Mouse (Mus musculus) thymus, adult 2 months (tissue): ENCODE data around the gene Gtf2ird1.

Source experiments
- CTCF ChIP-seq: fragments of 200-500 bp; IDR thresholded peaks from 2 replicates; pipeline ENCODE4 v1.5.1; 2012; ENCODE audit warnings: mild to moderate bottlenecking, control low read depth, low read length, moderate library complexity, borderline replicate concordance; ENCODE audit not compliant: control insufficient read depth, poor library complexity, insufficient read depth; ENCODE audit errors: extremely low read depth
- POLR2A ChIP-seq: fragments of 200-500 bp; IDR thresholded peaks from 2 replicates; pipeline ENCODE4 v1.6.1; 2012; ENCODE audit warnings: mild to moderate bottlenecking, low read length, control low read depth, moderate library complexity; ENCODE audit not compliant: control insufficient read depth, poor library complexity, insufficient read depth; ENCODE audit errors: extremely low read depth

DNA sequence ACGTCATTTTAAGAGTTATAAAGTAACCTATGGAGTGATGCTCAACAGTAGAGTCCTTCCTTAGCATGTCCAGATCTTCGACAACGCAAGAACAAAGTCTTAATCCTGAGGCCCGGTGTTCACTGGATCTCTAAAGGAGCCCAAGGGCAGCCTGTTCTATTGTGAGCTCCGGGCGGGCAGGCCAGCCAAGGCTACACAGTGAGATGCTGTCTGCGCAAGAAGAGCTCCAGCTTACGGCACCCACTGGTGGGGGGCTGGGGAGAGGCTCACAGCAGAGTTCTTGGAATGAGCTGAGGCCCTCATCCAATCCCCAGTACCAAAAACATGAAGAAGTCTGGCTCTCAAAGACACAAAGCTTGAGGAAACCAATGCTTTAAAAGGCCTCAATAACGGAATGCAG, 146.3 kb downstream of the Gtf2ird1 start:
- TF ChIP-seq CTCF (no peak), POLR2A (no peak)
